Mouse (Mus musculus): ENCODE measurements around the gene Gnaz.

DNA sequence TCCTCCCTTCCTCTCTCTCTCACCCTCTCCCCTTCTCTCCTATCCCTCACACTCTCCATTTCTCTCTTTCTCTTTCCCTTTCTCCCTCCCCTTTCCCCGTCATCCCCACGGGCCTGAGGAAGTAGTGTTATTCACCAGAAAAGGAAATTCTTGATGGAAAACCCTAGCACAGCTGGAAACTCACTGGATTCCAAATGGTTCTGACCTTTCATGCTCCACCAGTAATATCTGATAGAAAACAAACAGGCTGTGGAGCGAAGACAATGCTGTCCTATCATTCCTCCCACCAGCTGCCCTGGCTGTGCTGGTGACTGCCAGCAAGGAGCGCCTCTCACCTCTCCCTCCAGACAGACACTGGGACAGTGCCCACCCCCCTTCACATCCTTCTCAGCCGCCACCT lies 27.9 kb downstream of the Gnaz start:
- no peak for TF ChIP-seq CTCF (IDR thresholded peaks at IDR 0.05; ENCODE audit: low read depth)
- no peak for TF ChIP-seq EP300 (IDR thresholded peaks at IDR 0.05; ENCODE audit: low read depth)

Measured in liver, postnatal 0 days (tissue).